Mouse (Mus musculus): ENCODE measurements around the gene Aff3.

Aff3 gene

GRCm38 (mm10) chr1:38310076-38310475 lies 354.7 kb downstream of the Aff3 start:
- no peak for DNase-seq

- no peak for DNase-seq
Observed at GRCm38 (mm10) chr1:38309341-38309740, 355.4 kb downstream of the Aff3 start.

- no peak for DNase-seq
Observed at GRCm38 (mm10) chr1:38308705-38308996, 356.1 kb downstream of the Aff3 start.

- DNase-seq = no peak
Observed at GRCm38 (mm10) chr1:38307821-38308704, 356.7 kb downstream of the Aff3 start.

- no peak for DNase-seq
Observed at GRCm38 (mm10) chr1:38307234-38307633, 357.5 kb downstream of the Aff3 start.

GRCm38 (mm10) chr1:38306146-38306545 lies 358.6 kb downstream of the Aff3 start:
- DNase-seq = no peak

GRCm38 (mm10) chr1:38304376-38304775 lies 360.4 kb downstream of the Aff3 start:
- no peak for DNase-seq

GRCm38 (mm10) chr1:38298291-38298690 lies 366.5 kb downstream of the Aff3 start:
- no peak for DNase-seq

- DNase-seq = no peak
Observed at GRCm38 (mm10) chr1:38294906-38295305, 369.8 kb downstream of the Aff3 start.

- no peak for DNase-seq
Observed at GRCm38 (mm10) chr1:38294336-38294695, 370.4 kb downstream of the Aff3 start.

- no peak for DNase-seq
Observed at GRCm38 (mm10) chr1:38293671-38294335, 371.0 kb downstream of the Aff3 start.

GRCm38 (mm10) chr1:38292851-38293250 lies 371.9 kb downstream of the Aff3 start:
- DNase-seq = no peak

- DNase-seq = no peak
Observed at GRCm38 (mm10) chr1:38291915-38292314, 372.8 kb downstream of the Aff3 start.

GRCm38 (mm10) chr1:38291497-38291896 lies 373.3 kb downstream of the Aff3 start:
- DNase-seq = no peak

- DNase-seq = no peak
Observed at GRCm38 (mm10) chr1:38290881-38291280, 373.9 kb downstream of the Aff3 start.

GRCm38 (mm10) chr1:38289891-38290290 lies 374.9 kb downstream of the Aff3 start:
- no peak for DNase-seq

GRCm38 (mm10) chr1:38288716-38289115 lies 376.0 kb downstream of the Aff3 start:
- no peak for DNase-seq

GRCm38 (mm10) chr1:38286551-38286950 lies 378.2 kb downstream of the Aff3 start:
- no peak for DNase-seq

- no peak for DNase-seq
Observed at GRCm38 (mm10) chr1:38280549-38280948, 384.2 kb downstream of the Aff3 start.

- DNase-seq = no peak
Observed at GRCm38 (mm10) chr1:38271312-38271711, 393.4 kb downstream of the Aff3 start.

- DNase-seq = no peak
Observed at GRCm38 (mm10) chr1:38268246-38269042, 396.3 kb downstream of the Aff3 start.

GRCm38 (mm10) chr1:38263251-38263650 lies 401.5 kb downstream of the Aff3 start:
- no peak for DNase-seq

GRCm38 (mm10) chr1:38262362-38263154 lies 402.2 kb downstream of the Aff3 start:
- no peak for DNase-seq
